Comparison of ENCODE assay signal across 21 mouse cellular contexts in the genomic region with DNA sequence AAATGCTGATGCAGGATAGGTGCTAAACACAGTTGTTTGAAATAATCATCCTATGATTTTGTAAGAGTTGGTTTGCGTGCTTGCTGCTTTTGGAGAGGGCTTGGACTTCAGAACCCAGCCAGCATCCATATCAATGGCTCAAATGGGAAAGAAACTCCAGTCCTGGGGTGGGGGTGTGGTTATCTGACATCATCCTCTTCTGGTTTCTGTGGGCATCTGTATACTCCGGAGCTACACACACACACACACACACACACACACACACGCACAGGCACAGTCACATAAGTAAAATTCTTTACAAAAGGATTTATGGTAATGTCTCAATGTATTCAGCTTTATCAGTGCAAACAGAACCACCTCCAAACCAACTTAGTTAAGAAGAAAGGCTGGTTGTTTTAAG. TPM values are rescaled to one million over a fixed set of nuclear protein-coding genes. Genes with fewer than 3 reads are reported as not detected.
"Had no signal": no experiment of that assay in that cellular context is flagged by ENCODE, and none has a peak within 500 bp of the region (broad histone marks: within the 10 kb centered on the region; RNA-seq: fewer than 3 reads in every experiment).

No protein-coding gene starts in this region.

- H3K4me2 ChIP-seq: liver, embryonic 13.5 days had no signal

- ATAC-seq: liver, postnatal 0 days; midbrain, embryonic 13.5 days had no signal

- H3K9me3 ChIP-seq: limb, embryonic 12.5 days; liver, embryonic 13.5 days; midbrain, embryonic 13.5 days; neural tube, embryonic 15.5 days had no signal

- H3K9ac ChIP-seq: limb, embryonic 12.5 days; liver, embryonic 13.5 days; liver, postnatal 0 days; midbrain, embryonic 13.5 days; neural tube, embryonic 15.5 days had no signal

- H3K4me3 ChIP-seq: limb, embryonic 12.5 days; liver, embryonic 13.5 days; myocyte; neural tube, embryonic 15.5 days had no signal

- H3K36me3 ChIP-seq: limb, embryonic 12.5 days; liver, embryonic 13.5 days; midbrain, embryonic 13.5 days; neural tube, embryonic 15.5 days had no signal

- DNase-seq: kidney, adult 11 months; kidney, adult 9 months; kidney, postnatal 36 days; layer of hippocampus, adult 9-11 months; layer of hippocampus, postnatal 36 days; liver; liver, embryonic 13.5 days; liver, postnatal 0 days; right cerebral cortex, adult 18-20 months; thymus, postnatal 4 days had no signal

- H3K27ac ChIP-seq: kidney, postnatal 0 days; limb, embryonic 12.5 days; liver, embryonic 13.5 days; macrophage; midbrain, embryonic 13.5 days; neural tube, embryonic 15.5 days had no signal

RNA-seq across cellular contexts. Expression of a gene that starts 6.4 kb away (rescaled TPM):
- total RNA-seq: megakaryocyte-erythroid progenitor cell, adult 5-6 weeks had no signal
- polyA plus RNA-seq: kidney, postnatal 0 days; limb, embryonic 12.5 days; liver, embryonic 13.5 days; liver, postnatal 0 days; macrophage; myocyte; neural tube, embryonic 11.5 days had no signal

RNA-seq across cellular contexts. Expression of a gene that starts 12.5 kb away (rescaled TPM):
- polyA plus RNA-seq: macrophage had no signal

RNA-seq across cellular contexts. Expression of a gene that starts 34.8 kb away (rescaled TPM):
- total RNA-seq: layer of hippocampus, adult 18-20 months; layer of hippocampus, postnatal 36 days; left cerebral cortex, adult 8-10 months; left cerebral cortex, postnatal 25 days; megakaryocyte-erythroid progenitor cell, adult 5-6 weeks had no signal
- polyA plus RNA-seq: kidney, postnatal 0 days; limb, embryonic 12.5 days; liver, embryonic 13.5 days; liver, postnatal 0 days; macrophage; myocyte; neural tube, embryonic 11.5 days; neural tube, embryonic 15.5 days had no signal

RNA-seq across cellular contexts. Expression of a gene that starts 46.1 kb away (rescaled TPM):
- total RNA-seq: megakaryocyte-erythroid progenitor cell, adult 5-6 weeks had no signal
- polyA plus RNA-seq: macrophage had no signal
